Mouse (Mus musculus) ovary, adult 10 weeks (tissue): ENCODE measurements around the gene Lzic. TPM values are rescaled to one million over a fixed set of nuclear protein-coding genes. Genes with fewer than 3 reads are reported as not detected.

ENCODE experiments used
- polyA plus RNA-seq: library from polyadenylated mRNA; stranded (reverse); fragments of 350-450 nt; fragmentation: Illumina TruSeq; extraction: RNeasy Lipid Tissue Mini Kit (QIAGEN cat#74804); gene quantifications from one replicate; pipeline ENCODE4 v1.2.3, GENCODE M21; 2014

The Lzic gene
- polyA plus RNA-seq = 28.2 TPM

GRCm38 (mm10) chr4:149485053-149485824, at the start of gene Lzic, which contains the start of gene Nmnat1:
TSS of gene Lzic (plus strand) at chr4:149485229.
TSS of gene Nmnat1 (minus strand) at chr4:149485202.

GRCm38 (mm10) chr4:149454879-149455278, 30.1 kb upstream of the Lzic start, which contains the start of gene Rbp7:
TSS of gene Rbp7 (minus strand) at chr4:149454978.

GRCm38 (mm10) chr4:149477078-149477477, 8.0 kb upstream of the Lzic start, which contains the start of gene Tmem274:
TSS of gene Tmem274 (plus strand) at chr4:149477378.

GRCm38 (mm10) chr4:149517868-149518340, 32.9 kb downstream of the Lzic start, which contains the start of gene Ctnnbip1:
TSS of gene Ctnnbip1 (plus strand) at chr4:149518236.

Other genes starting within 250 kb of the Lzic start
- 96.1 TPM for gene Kif1b, start 177.5 kb upstream of the Lzic start, polyA plus RNA-seq
- 45.6 TPM for gene Ube4b, start 58.5 kb upstream of the Lzic start, polyA plus RNA-seq
- 1.9 TPM for gene Rbp7, start 30.3 kb upstream of the Lzic start, polyA plus RNA-seq
- not detected for gene Tmem274, start 7.9 kb upstream of the Lzic start, polyA plus RNA-seq
- 2.6 TPM for gene Nmnat1, start within 50 bp of the Lzic start, polyA plus RNA-seq
- 9.2 TPM for gene Ctnnbip1, start 33.0 kb downstream of the Lzic start, polyA plus RNA-seq
- gene Clstn1, start 101.2 kb downstream of the Lzic start, polyA plus RNA-seq = 21.6 TPM
- 1.5 TPM for gene Pik3cd, start 217.3 kb downstream of the Lzic start, polyA plus RNA-seq